Mouse (Mus musculus): ENCODE measurements at regions not wholly inside any gene's neighbourhood (a gene's known extent, or its start where the extent isn't known, plus 50 kb on each side); places are given as distances from the start of the nearest gene placed in this dataset.

DNA sequence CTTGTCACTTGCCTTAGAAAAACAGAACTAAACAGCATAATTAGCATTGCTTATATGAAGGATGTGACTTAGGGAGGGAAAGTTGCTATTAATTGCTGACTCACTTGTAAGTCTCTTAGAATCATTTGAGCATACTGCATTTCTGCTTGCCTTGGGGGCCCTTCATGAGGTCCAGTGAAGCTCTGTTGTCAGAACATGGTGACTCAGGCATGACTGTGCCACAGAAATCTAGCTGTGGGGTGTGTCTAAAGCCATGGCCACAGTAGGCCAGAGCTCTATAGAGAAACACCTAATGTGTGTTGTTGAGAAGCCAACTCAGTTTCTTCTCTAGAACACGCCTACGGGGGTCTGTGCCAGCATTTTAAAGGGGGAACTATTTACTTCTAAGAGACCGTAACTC lies 153.2 kb upstream of the Pard3b start:
- TF ChIP-seq CTCF (IDR thresholded peaks at IDR 0.05) (no peak), POLR2A (IDR thresholded peaks at IDR 0.05; ENCODE audit: insufficient read depth, low read depth, low read length) (no peak), EP300 (IDR thresholded peaks at IDR 0.05; ENCODE audit: insufficient read depth, low read depth, low read length) (no peak)

Measured in heart, adult 2 months (tissue).